Mouse (Mus musculus) intestine, embryonic 14.5 days (tissue): Measurements from ENCODE around the gene Dync1i2. TPM values are rescaled to one million over a fixed set of nuclear protein-coding genes. Genes with fewer than 3 reads are reported as not detected.

Experiments
- ATAC-seq: fragments of 200-750 bp; cut with Nextera tagmentation; replicated peaks from 2 replicates; pipeline ENCODE4 v1.8.0; 2017; ENCODE audit warnings: low read depth, moderate number of reproducible peaks, moderate TSS enrichment, moderate library complexity; ENCODE audit not compliant: low FRiP score, low TSS enrichment
- DNase-seq: peaks from one replicate; pipeline ENCODE4 v3.0.0-alpha.2; 2018; ENCODE audit warnings: low spot score
- H3K27ac ChIP-seq: fragments of 300-500 bp; sonication (generic); 2 replicates; pipeline ENCODE4 v1.5.1; 2014; ENCODE audit warnings: low read depth, mild to moderate bottlenecking, control low read depth
- H3K27me3 ChIP-seq: fragments of 300-500 bp; sonication (generic); replicated peaks from 2 replicates; pipeline ENCODE4 v1.6.1; 2014; ENCODE audit warnings: low read length, control low read depth; ENCODE audit not compliant: control insufficient read depth, insufficient read depth
- H3K36me3 ChIP-seq: fragments of 300-500 bp; sonication (generic); 2 replicates; pipeline ENCODE4 v1.6.1; 2014; ENCODE audit warnings: low read length, control low read depth; ENCODE audit not compliant: control insufficient read depth, insufficient read depth
- H3K4me1 ChIP-seq: fragments of 300-500 bp; sonication (generic); replicated peaks from 2 replicates; pipeline ENCODE4 v1.6.1; 2014; ENCODE audit warnings: low read length, control low read depth, mixed read lengths; ENCODE audit not compliant: control insufficient read depth, insufficient read depth
- H3K4me2 ChIP-seq: fragments of 300-500 bp; sonication (generic); 2 replicates; pipeline ENCODE4 v1.6.1; 2014; ENCODE audit warnings: low read length
- H3K4me3 ChIP-seq: fragments of 300-500 bp; sonication (generic); 2 replicates; pipeline ENCODE4 v1.5.1; 2014; ENCODE audit warnings: low read depth, low read length, control low read depth, mixed read lengths
- H3K9ac ChIP-seq: fragments of 300-500 bp; sonication (generic); 2 replicates; pipeline ENCODE4 v1.6.1; 2014; ENCODE audit warnings: mild to moderate bottlenecking, low read length
- H3K9me3 ChIP-seq: fragments of 300-500 bp; sonication (generic); 2 replicates; pipeline ENCODE4 v1.6.1; 2016; ENCODE audit warnings: low read length, control low read depth; ENCODE audit not compliant: control insufficient read depth
- WGBS: fragments of 180-500 bp; shearing (Covaris S2); extraction: QIAGEN DNeasy Blood & Tissue Kit; methylation state at CpG from one replicate; pipeline ENCODE4 v1.1.7; 2014; 5-methylcytosine and 5-hydroxymethylcytosine counted together
- polyA plus RNA-seq: library from polyadenylated mRNA; unstranded; fragments of >200 nt; fragmentation: Nextera tagmentation; extraction: Ambion mirVana; gene quantifications from 2 replicates; pipeline ENCODE4 v1.2.1, GENCODE M21; 2014

Gene Dync1i2
- polyA plus RNA-seq, 1 experiment from 2014 or later = 95.9 TPM

- DNase-seq (no peak), ATAC-seq (no peak)
- Histone ChIP-seq H3K9ac (no peak overlapping the region), H3K27ac (no peak overlapping the region), H3K36me3 (no peaks in the 10 kb centered on the region), H3K27me3 (no peaks in the 10 kb centered on the region), H3K4me3 (no peak overlapping the region), H3K4me2 (no peak overlapping the region), H3K9me3 (no peaks in the 10 kb centered on the region; the same call in 1 of the 2 replicates), H3K4me1 (no peaks in the 10 kb centered on the region; the same call in 1 of the 2 replicates)
- WGBS = 76% methylated on average over 10 of the region's 10 CpGs
These were observed 31.8 kb upstream of the Dync1i2 start for GRCm38 (mm10) chr2:71179716-71180115.

DNA sequence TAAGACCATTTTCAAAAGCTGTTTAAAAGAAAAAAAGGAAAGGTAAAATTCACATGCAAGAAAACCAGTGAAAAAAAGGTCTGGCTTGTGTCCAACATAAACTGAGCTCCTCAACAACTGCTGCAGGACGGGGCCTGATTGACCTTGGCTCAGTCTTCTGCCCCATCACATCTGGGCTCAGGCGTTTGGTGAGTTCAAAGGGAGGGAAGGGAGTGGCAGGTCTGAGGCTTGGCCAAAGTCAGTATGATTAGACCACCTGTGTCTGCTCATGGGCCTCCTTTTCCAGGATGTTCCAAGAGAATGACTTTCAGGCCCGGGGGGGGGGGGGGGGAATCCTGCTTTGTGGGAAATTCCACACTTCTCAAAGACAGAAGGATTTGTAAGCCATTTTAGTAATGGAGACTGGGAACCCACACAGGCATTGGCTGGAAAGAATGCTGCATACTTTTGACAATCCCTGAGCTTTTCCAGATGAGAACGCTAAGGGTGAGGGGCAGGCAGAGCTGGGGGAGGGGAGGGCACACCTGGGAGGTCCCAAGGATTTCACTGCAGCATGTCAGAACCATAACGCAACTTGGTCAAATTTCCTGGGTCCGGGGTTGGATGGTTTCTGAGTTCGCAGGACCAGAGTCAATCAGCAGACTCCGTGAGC, 30.8 kb upstream of the Dync1i2 start:
- Histone ChIP-seq H3K9me3 (no peaks in the 10 kb centered on the region; the same call in 1 of the 2 replicates), H3K4me2 (no peak overlapping the region), H3K36me3 (no peaks in the 10 kb centered on the region), H3K4me3 (no peak overlapping the region), H3K9ac (no peak overlapping the region), H3K4me1 (no peaks in the 10 kb centered on the region; the same call in 1 of the 2 replicates), H3K27ac (no peak overlapping the region), H3K27me3 (no peaks in the 10 kb centered on the region)
- 37% methylated on average over 8 of the region's 8 CpGs for WGBS
- no peak for DNase-seq
- ATAC-seq = 0 out of 2 replicates have a peak, but pooled peaks have one; percentile 53

GRCm38 (mm10) chr2:71187950-71188349, 23.6 kb upstream of the Dync1i2 start:
- 77% methylated on average over 3 of the region's 3 CpGs for WGBS
- H3K36me3 ChIP-seq = no peaks in the 10 kb centered on the region
- H3K27me3 ChIP-seq = 0 out of 2 replicates have a peak, but pooled peaks cover 11% of the 10 kb centered on the region
- DNase-seq = no peak
- H3K9ac ChIP-seq = no peak overlapping the region
- H3K4me1 ChIP-seq = no peaks in the 10 kb centered on the region
- no peak for ATAC-seq
- no peak overlapping the region for H3K4me3 ChIP-seq
- no peak overlapping the region for H3K27ac ChIP-seq
- H3K9me3 ChIP-seq = no peaks in the 10 kb centered on the region
- H3K4me2 ChIP-seq = no peak overlapping the region

DNA sequence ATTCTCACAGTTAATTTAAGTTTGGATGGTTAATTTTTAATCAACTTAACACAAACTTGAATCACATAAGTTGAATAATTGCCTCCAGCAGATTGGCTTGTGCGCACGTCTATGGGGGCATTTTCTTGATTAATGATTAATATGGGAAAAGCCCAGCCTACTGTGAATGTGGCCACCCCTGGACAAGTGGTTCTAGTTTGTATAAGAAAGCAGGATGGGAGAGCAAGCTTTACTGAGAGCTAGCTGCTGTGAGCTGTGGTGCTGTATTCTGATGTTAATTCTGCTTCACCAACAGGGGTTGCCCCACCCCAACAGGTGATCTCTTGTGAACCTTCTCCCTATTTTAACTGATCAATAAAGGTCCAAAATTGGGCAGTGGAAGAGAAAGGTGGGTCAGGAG, 22.6 kb upstream of the Dync1i2 start:
- H3K4me2 ChIP-seq = no peak overlapping the region
- 0 out of 2 replicates have a peak, but pooled peaks cover 11% of the 10 kb centered on the region for H3K27me3 ChIP-seq
- H3K9me3 ChIP-seq = no peaks in the 10 kb centered on the region
- 42% methylated on average over 2 of the region's 2 CpGs for WGBS
- H3K27ac ChIP-seq = no peak overlapping the region
- DNase-seq = no peak
- H3K4me1 ChIP-seq = no peaks in the 10 kb centered on the region
- ATAC-seq = no peak
- H3K36me3 ChIP-seq = no peaks in the 10 kb centered on the region
- H3K4me3 ChIP-seq = no peak overlapping the region
- H3K9ac ChIP-seq = no peak overlapping the region

DNA sequence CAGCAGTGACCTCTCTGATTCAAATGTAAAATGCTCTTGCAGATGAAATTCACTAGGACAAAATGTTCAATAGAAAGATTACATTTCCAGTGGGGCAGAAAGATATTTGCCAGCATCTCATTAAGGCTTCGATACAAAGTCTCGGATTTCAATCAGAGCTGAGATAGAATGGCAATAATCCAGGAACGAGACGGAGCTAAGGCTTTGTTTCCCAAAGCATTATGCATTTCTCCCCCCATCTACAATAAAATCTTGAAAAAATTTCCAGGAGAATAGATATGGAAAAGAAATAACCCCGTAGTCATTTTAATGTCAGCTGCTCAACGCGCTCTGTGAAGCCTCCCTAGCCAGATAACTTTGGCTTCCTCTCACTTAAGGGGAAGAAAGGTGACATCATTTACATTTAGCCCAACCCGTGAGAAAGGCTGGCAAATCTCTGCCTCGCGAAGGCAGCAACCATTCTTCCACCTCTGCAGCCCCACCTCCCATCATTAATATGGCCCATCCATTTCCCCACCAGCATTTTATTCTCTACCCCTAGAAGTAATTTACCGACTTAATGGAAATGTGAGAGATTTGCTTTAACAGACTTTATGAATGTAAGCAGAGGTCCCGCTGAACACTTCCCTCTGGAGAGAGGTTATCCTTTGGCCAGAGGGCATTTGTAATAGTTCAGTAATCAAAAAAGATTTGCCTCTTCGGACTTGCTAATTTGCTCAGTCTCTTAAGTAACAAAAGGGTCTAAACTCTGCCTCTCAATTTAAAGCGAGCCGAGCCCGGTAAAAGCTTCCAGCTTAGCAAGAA, 19.9 kb upstream of the Dync1i2 start:
- H3K4me2 ChIP-seq = no peak overlapping the region
- no peaks in the 10 kb centered on the region for H3K9me3 ChIP-seq
- WGBS = 37% methylated on average over 16 of the region's 16 CpGs
- H3K9ac ChIP-seq = no peak overlapping the region
- H3K27me3 ChIP-seq = 0 out of 2 replicates have a peak, but pooled peaks cover 11% of the 10 kb centered on the region
- no peak for DNase-seq
- H3K36me3 ChIP-seq = no peaks in the 10 kb centered on the region
- no peak overlapping the region for H3K27ac ChIP-seq
- H3K4me1 ChIP-seq = peaks cover 5% of the 10 kb centered on the region
- no peak overlapping the region for H3K4me3 ChIP-seq
- ATAC-seq = no peak

GRCm38 (mm10) chr2:71192195-71192807, 19.2 kb upstream of the Dync1i2 start:
- no peaks in the 10 kb centered on the region for H3K36me3 ChIP-seq
- H3K4me3 ChIP-seq = no peak overlapping the region
- 58% methylated on average over 17 of the region's 17 CpGs for WGBS
- no peak overlapping the region for H3K9ac ChIP-seq
- no peak for DNase-seq
- H3K27ac ChIP-seq = no peak overlapping the region
- no peak overlapping the region for H3K4me2 ChIP-seq
- ATAC-seq = no peak
- H3K4me1 ChIP-seq = peaks cover 5% of the 10 kb centered on the region
- no peaks in the 10 kb centered on the region for H3K9me3 ChIP-seq
- 0 out of 2 replicates have a peak, but pooled peaks cover 11% of the 10 kb centered on the region for H3K27me3 ChIP-seq

DNA sequence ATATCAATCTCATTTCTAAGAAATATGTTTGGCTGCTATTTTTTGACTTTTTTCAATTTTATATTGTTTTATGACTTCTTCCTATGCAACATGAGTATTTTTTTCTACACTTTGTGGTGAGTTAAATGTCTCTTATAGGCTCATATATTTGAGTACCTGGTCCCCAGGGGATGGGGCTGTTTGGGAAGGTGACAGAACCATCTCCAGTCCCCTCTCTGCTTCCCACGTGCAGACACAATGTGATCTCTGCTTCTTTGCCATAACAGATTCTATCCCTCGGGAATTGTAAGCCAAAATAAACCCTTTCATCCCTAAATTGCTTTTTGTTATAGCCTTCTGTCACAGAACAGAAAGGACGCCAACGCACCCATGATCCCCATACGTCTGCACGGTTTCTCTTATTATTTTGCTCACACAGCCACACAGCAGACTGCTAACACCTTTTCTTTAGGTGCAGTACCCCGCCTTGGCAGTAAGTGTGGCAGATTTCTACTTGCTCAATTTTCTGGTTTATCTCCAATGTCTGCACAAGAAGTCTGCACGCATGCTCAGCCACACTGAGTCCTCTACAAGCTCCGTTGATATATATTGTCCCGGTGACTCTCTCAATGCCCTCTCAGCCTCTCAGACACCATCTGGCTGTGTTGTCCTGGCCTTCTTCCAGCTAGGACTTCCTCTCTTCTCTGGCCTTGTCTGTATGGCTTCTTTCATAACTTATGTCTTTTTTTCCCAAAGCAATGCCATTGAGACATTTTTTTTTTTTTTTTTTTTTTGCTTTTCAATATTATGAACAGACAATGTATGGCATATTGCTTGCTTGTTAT, 17.2 kb upstream of the Dync1i2 start:
- Histone ChIP-seq H3K36me3 (no peaks in the 10 kb centered on the region), H3K27me3 (0 out of 2 replicates have a peak, but pooled peaks cover 11% of the 10 kb centered on the region), H3K9me3 (no peaks in the 10 kb centered on the region), H3K4me3 (no peak overlapping the region), H3K9ac (no peak overlapping the region), H3K27ac (no peak overlapping the region), H3K4me2 (no peak overlapping the region), H3K4me1 (peaks cover 5% of the 10 kb centered on the region)
- DNase-seq (no peak), ATAC-seq (no peak)
- WGBS = 63% methylated on average over 10 of the region's 10 CpGs

DNA sequence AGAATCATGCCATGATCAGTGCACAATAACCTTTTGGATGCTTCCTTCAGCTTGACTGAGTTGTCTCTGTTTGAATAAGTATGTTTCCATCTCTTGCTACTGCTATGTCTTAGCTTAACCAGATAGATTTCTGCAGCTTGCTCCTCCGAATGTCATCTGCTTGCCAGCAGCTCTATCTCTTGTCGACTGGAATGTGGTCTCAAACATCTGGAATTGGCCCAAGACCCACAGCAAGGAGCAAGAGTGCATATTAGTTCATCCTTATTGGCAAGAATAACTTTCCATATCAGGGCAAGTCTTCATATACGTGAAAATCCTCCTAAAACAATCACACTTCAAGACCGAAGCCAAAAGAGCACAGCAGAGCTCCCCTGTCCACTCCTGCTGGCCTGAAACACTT, 14.6 kb upstream of the Dync1i2 start:
- ATAC-seq (no peak), DNase-seq (no peak)
- WGBS = 59% methylated on average over 4 of the region's 4 CpGs
- H3K4me2 ChIP-seq = no peak overlapping the region
- no peaks in the 10 kb centered on the region for H3K9me3 ChIP-seq
- H3K4me3 ChIP-seq = no peak overlapping the region
- no peak overlapping the region for H3K9ac ChIP-seq
- H3K4me1 ChIP-seq = peaks cover 5% of the 10 kb centered on the region
- no peak overlapping the region for H3K27ac ChIP-seq
- H3K36me3 ChIP-seq = no peaks in the 10 kb centered on the region
- H3K27me3 ChIP-seq = 0 out of 2 replicates have a peak, but pooled peaks cover 4% of the 10 kb centered on the region
